Mouse (Mus musculus) heart, postnatal 0 days (tissue): Measurements from ENCODE around the gene Rexo1.

Experiments
- CTCF ChIP-seq: IDR thresholded peaks from 2 replicates; pipeline ENCODE4 v1.5.1; 2016; ENCODE audit warnings: antibody characterized with exemption, control low read depth, low read depth
- EP300 ChIP-seq: IDR thresholded peaks from 2 replicates; pipeline ENCODE4 v1.6.1; 2016; ENCODE audit warnings: antibody characterized with exemption, low read depth

GRCm38 (mm10) chr10:80526172-80526571, 35.2 kb downstream of the Rexo1 start:
- TF ChIP-seq CTCF (no peak), EP300 (no peak)
